Mouse (Mus musculus) E14TG2a.4 (cell line): ENCODE data around the gene Chit1.

Experiments used
- CTCF ChIP-seq: conservative IDR thresholded peaks from 2 replicates; pipeline ENCODE4 v1.5.1; 2014; ENCODE audit warnings: low read length
- POU5F1 ChIP-seq: IDR thresholded peaks from 2 replicates; pipeline ENCODE4 v1.6.1; 2014; ENCODE audit warnings: low read length, borderline replicate concordance

GRCm38 (mm10) chr1:134154655-134155054 lies 43.6 kb downstream of the Chit1 start:
- TF ChIP-seq CTCF (peak; percentile 71), POU5F1 (no peak)
